Comparison of ENCODE assay signal across 8 mouse cellular contexts in the genomic region with DNA sequence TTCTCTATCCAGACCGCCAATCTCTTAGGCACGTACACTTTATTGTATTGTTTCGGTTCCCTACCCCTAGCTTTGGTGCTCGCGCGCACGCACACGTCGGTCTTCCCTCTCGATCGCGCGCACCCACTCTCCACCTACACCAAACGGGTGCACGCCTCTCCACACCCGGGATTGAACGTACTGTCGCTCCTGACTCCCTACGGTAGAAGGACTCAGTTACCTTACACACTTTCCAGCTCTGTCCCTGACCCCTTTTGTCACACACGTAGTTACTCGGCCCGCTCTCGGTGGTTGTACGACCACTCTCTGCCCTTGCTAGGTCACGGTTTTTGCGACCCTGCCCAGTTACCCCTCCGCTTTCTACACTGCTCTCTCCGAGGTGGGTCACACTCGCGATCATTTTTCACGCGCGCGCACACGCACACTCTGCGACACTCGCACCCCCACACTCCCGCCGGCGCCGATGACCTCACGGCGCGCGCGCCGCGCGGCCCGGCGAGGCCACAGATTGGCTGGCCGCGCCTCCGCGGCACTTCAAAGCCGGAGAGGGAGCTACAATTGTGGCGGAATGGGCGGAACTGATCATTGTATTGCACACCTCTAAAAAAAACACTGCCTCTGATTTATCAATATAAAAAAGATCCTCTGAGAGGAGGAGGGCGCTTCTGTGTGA. TPM values are rescaled to one million over a fixed set of nuclear protein-coding genes. Genes with fewer than 3 reads are reported as not detected.
DNase-seq lines count a peak whose midpoint lies in the region; ATAC-seq and TF ChIP-seq lines count a peak whose summit lies in the region.

No protein-coding gene starts in this region.

- no peak for DNase-seq in heart, adult 9 months (ENCODE audit: low spot score in 2 of 2)
- peak; percentile 77 for DNase-seq in embryonic facial prominence, embryonic 10.5 days (ENCODE audit: low spot score)
- peak; percentile 55 for DNase-seq in hindbrain, postnatal 0 days (ENCODE audit: low spot score)
- DNase-seq in stomach, postnatal 0 days (ENCODE audit: low spot score): peak; percentile 64
- no peak for DNase-seq in layer of hippocampus, adult 18-20 months (ENCODE audit: low spot score in 2 of 2)

- H3K27ac ChIP-seq in heart, embryonic 11.5 days (ENCODE audit: low read depth, low read length): no peak overlapping the region
- H3K27ac ChIP-seq in embryonic facial prominence, embryonic 10.5 days (replicated peaks): peak overlapping the region; percentile 64
- H3K27ac ChIP-seq in hindbrain, postnatal 0 days: no peak overlapping the region
- no peak overlapping the region for H3K27ac ChIP-seq in macrophage
- no peak overlapping the region for H3K27ac ChIP-seq in stomach, postnatal 0 days (replicated peaks)

- H3K27me3 ChIP-seq in heart, embryonic 11.5 days (ENCODE audit: control insufficient read depth, insufficient read depth, low read length): peaks cover 82% of the 10 kb centered on the region
- H3K27me3 ChIP-seq in E14TG2a.4 (ENCODE audit: insufficient read depth, low read length): peaks cover 85% of the 10 kb centered on the region
- peaks cover 100% of the 10 kb centered on the region for H3K27me3 ChIP-seq in embryonic facial prominence, embryonic 10.5 days (replicated peaks; ENCODE audit: low read depth, poor library complexity, severe bottlenecking)
- H3K27me3 ChIP-seq in hindbrain, postnatal 0 days (ENCODE audit: insufficient read depth, low read length): peaks cover 83% of the 10 kb centered on the region
- H3K27me3 ChIP-seq in stomach, postnatal 0 days (ENCODE audit: control insufficient read depth, insufficient read depth, low read length): peaks cover 24% of the 10 kb centered on the region

- H3K9ac ChIP-seq in heart, embryonic 11.5 days (ENCODE audit: low read depth, low read length): no peak overlapping the region
- no peak overlapping the region for H3K9ac ChIP-seq in hindbrain, postnatal 0 days (replicated peaks; ENCODE audit: low read length)
- no peak overlapping the region for H3K9ac ChIP-seq in stomach, postnatal 0 days (ENCODE audit: low read length)

- peaks cover 15% of the 10 kb centered on the region; the same call in 1 of the 2 replicates for H3K4me1 ChIP-seq in heart, embryonic 11.5 days (ENCODE audit: control insufficient read depth, insufficient read depth, low read length)
- peaks cover 45% of the 10 kb centered on the region for H3K4me1 ChIP-seq in E14TG2a.4 (replicated peaks; ENCODE audit: low read depth, low read length)
- peaks cover 33% of the 10 kb centered on the region for H3K4me1 ChIP-seq in embryonic facial prominence, embryonic 10.5 days
- 0 out of 2 replicates have a peak, but pooled peaks cover 2% of the 10 kb centered on the region for H3K4me1 ChIP-seq in hindbrain, postnatal 0 days (ENCODE audit: insufficient read depth, low read length)
- H3K4me1 ChIP-seq in stomach, postnatal 0 days (replicated peaks; ENCODE audit: control insufficient read depth, insufficient read depth): no peaks in the 10 kb centered on the region

- peak overlapping the region; percentile 55 for H3K4me3 ChIP-seq in heart, embryonic 11.5 days (ENCODE audit: low read depth, low read length)
- H3K4me3 ChIP-seq in E14TG2a.4 (replicated peaks; ENCODE audit: low read length) (peak overlapping the region; percentile 81), macrophage (ENCODE audit: inconsistent target) (peak overlapping the region; percentile 25)
- H3K4me3 ChIP-seq in embryonic facial prominence, embryonic 10.5 days: peak overlapping the region; percentile 62
- peak overlapping the region; percentile 34 for H3K4me3 ChIP-seq in hindbrain, postnatal 0 days (ENCODE audit: low read length)
- peak overlapping the region; percentile 37 for H3K4me3 ChIP-seq in stomach, postnatal 0 days (ENCODE audit: low read depth, low read length)

- H3K79me2 ChIP-seq in macrophage (ENCODE audit: inconsistent target): no peaks in the 10 kb centered on the region

- peak overlapping the region; percentile 84 for H3K4me2 ChIP-seq in heart, embryonic 11.5 days
- H3K4me2 ChIP-seq in hindbrain, postnatal 0 days (ENCODE audit: low read depth, low read length): peak overlapping the region; percentile 55
- peak overlapping the region; percentile 70 for H3K4me2 ChIP-seq in stomach, postnatal 0 days (replicated peaks; ENCODE audit: low read depth)

- whole genome bisulfite sequencing in heart, embryonic 11.5 days (ENCODE audit: insufficient replicate concordance): under 1% methylated on average over 59 of the region's 59 CpGs
- under 1% methylated on average over 59 of the region's 59 CpGs for WGBS in embryonic facial prominence, embryonic 10.5 days
- under 1% methylated on average over 59 of the region's 59 CpGs for WGBS in hindbrain, postnatal 0 days
- 3% methylated on average over 59 of the region's 59 CpGs for WGBS in macrophage (ENCODE audit: missing documents)
- WGBS in stomach, postnatal 0 days: under 1% methylated on average over 59 of the region's 59 CpGs

- no peak for TF ChIP-seq CTCF in E14TG2a.4 (conservative IDR thresholded peaks at IDR 0.05; ENCODE audit: low read length)
- TF ChIP-seq CTCF in hindbrain, postnatal 0 days (IDR thresholded peaks at IDR 0.05; ENCODE audit: low read depth): no peak
- no peak for TF ChIP-seq CTCF in stomach, postnatal 0 days (IDR thresholded peaks at IDR 0.05; ENCODE audit: low read depth)

- no peaks in the 10 kb centered on the region for H3K36me3 ChIP-seq in heart, embryonic 11.5 days (ENCODE audit: control insufficient read depth, insufficient read depth, low read length)
- H3K36me3 ChIP-seq in E14TG2a.4 (ENCODE audit: insufficient read depth, low read length) (no peaks in the 10 kb centered on the region), macrophage (ENCODE audit: inconsistent target) (no peaks in the 10 kb centered on the region)
- H3K36me3 ChIP-seq in embryonic facial prominence, embryonic 10.5 days (replicated peaks): no peaks in the 10 kb centered on the region
- no peaks in the 10 kb centered on the region for H3K36me3 ChIP-seq in hindbrain, postnatal 0 days (ENCODE audit: insufficient read depth, low read length)
- H3K36me3 ChIP-seq in stomach, postnatal 0 days (ENCODE audit: control insufficient read depth, insufficient read depth, low read length): no peaks in the 10 kb centered on the region

- no peak for TF ChIP-seq EP300 in stomach, postnatal 0 days (optimal IDR thresholded peaks at IDR 0.05)

- H3K9me3 ChIP-seq in heart, embryonic 11.5 days (replicated peaks; ENCODE audit: control insufficient read depth, low read length): no peaks in the 10 kb centered on the region
- no peaks in the 10 kb centered on the region for H3K9me3 ChIP-seq in E14TG2a.4 (ENCODE audit: low read length)
- no peaks in the 10 kb centered on the region for H3K9me3 ChIP-seq in embryonic facial prominence, embryonic 10.5 days
- no peaks in the 10 kb centered on the region for H3K9me3 ChIP-seq in hindbrain, postnatal 0 days (ENCODE audit: low read length)
- no peaks in the 10 kb centered on the region for H3K9me3 ChIP-seq in stomach, postnatal 0 days (ENCODE audit: control insufficient read depth, low read length)

- no peak for ATAC-seq in heart, embryonic 11.5 days (replicated peaks; ENCODE audit: insufficient number of reproducible peaks, low FRiP score, low TSS enrichment)
- ATAC-seq in hindbrain, postnatal 0 days: peak; percentile 35; the same call in 1 of the 2 replicates
- ATAC-seq in stomach, postnatal 0 days (ENCODE audit: low FRiP score, low TSS enrichment): peak; percentile 65

RNA-seq across cellular contexts. Expression of a gene that starts 0.7 kb away (rescaled TPM):
- 0.07 and 0.14 TPM in 2 replicates for polyA plus RNA-seq in heart, embryonic 11.5 days (2014; fragmentation: Nextera tagmentation; extraction: Ambion mirVana)
- 7.2 and 8.1 TPM in 2 replicates for polyA plus RNA-seq in embryonic facial prominence, embryonic 10.5 days (2016; fragmentation: Nextera tagmentation; extraction: Ambion mirVana)
- total RNA-seq in hindbrain, postnatal 0 days (2014; rRNA removed): 3.9 and 4.4 TPM in 2 replicates
- polyA plus RNA-seq in hindbrain, postnatal 0 days (2015; fragmentation: Nextera tagmentation; extraction: Ambion mirVana): 1.8 and 2.0 TPM in 2 replicates
- under 1 TPM in 1 of 26 experiments, not detected in 25; 0.20 TPM for total RNA-seq in macrophage (2018; cell fraction: chromatin; rRNA removed)
- under 1 TPM in 4 of 26 experiments, not detected in 22; under 0.01 to 0.09 (median 0.05) TPM for total RNA-seq in macrophage (2018; cell fraction: cytosol; rRNA removed)
- total RNA-seq in macrophage (2018; cell fraction: nucleus; rRNA removed): not detected
- not detected in 3 replicates for polyA plus RNA-seq in macrophage (2018)
- polyA plus RNA-seq in stomach, postnatal 0 days (2015; fragmentation: Nextera tagmentation; extraction: Ambion mirVana): 0.02 TPM in 1 of 2 replicates, not detected in the other
- 1 to 10 TPM; 1.2 to 2.3 TPM for total RNA-seq in layer of hippocampus, adult 18-20 months (2021)

Comparison
In these comparisons a context has a peak if more than half of its experiments do, and no peak if none do; other contexts are left out.
1. H3K4me3 ChIP-seq: peak in every context shown above with its lines; median percentile 81 in E14TG2a.4; 62 in embryonic facial prominence, embryonic 10.5 days; 55 in heart, embryonic 11.5 days; 37 in stomach, postnatal 0 days; 34 in hindbrain, postnatal 0 days; 25 in macrophage.
2. DNase-seq: peak in embryonic facial prominence, embryonic 10.5 days (single experiment), hindbrain, postnatal 0 days (single experiment) and stomach, postnatal 0 days (single experiment); none in heart, adult 9 months (0 of 2) and layer of hippocampus, adult 18-20 months (0 of 2).
3. Peak in every context shown above with its lines, with median percentiles within 50 percentile points of each other: H3K4me2 ChIP-seq.